Mouse (Mus musculus): ENCODE measurements around the gene Bcl7a.

Bcl7a gene

GRCm38 (mm10) chr5:123377120-123377955 lies 33.7 kb downstream of the Bcl7a start:
- peak; percentile 54 for DNase-seq (ENCODE audit: low spot score)

GRCm38 (mm10) chr5:123378712-123379111 lies 35.1 kb downstream of the Bcl7a start:
- DNase-seq (ENCODE audit: low spot score): no peak

- no peak for DNase-seq (ENCODE audit: low spot score)
These were observed 35.9 kb downstream of the Bcl7a start for GRCm38 (mm10) chr5:123379504-123379931.

GRCm38 (mm10) chr5:123381968-123382367 lies 38.3 kb downstream of the Bcl7a start:
- no peak for DNase-seq (ENCODE audit: low spot score)

GRCm38 (mm10) chr5:123382686-123383085 lies 39.1 kb downstream of the Bcl7a start:
- DNase-seq (ENCODE audit: low spot score): no peak

- DNase-seq (ENCODE audit: low spot score): no peak
These were observed 44.8 kb downstream of the Bcl7a start for GRCm38 (mm10) chr5:123388452-123388851.

- no peak for DNase-seq (ENCODE audit: low spot score)
These were observed 47.2 kb downstream of the Bcl7a start for GRCm38 (mm10) chr5:123390536-123391441.

GRCm38 (mm10) chr5:123391442-123391809 lies 47.8 kb downstream of the Bcl7a start:
- DNase-seq (ENCODE audit: low spot score): no peak

- DNase-seq (ENCODE audit: low spot score): no peak
These were observed 50.2 kb downstream of the Bcl7a start for GRCm38 (mm10) chr5:123393786-123394302.

- peak; percentile 94 for DNase-seq (ENCODE audit: low spot score)
These were observed 50.8 kb downstream of the Bcl7a start, which contains the start of gene Mlxip for GRCm38 (mm10) chr5:123394303-123394956. Gene Mlxip (plus strand): TSS chr5:123394798.

- no peak for DNase-seq (ENCODE audit: low spot score)
These were observed 51.6 kb downstream of the Bcl7a start for GRCm38 (mm10) chr5:123394957-123395881.

- DNase-seq (ENCODE audit: low spot score): no peak
These were observed 53.3 kb downstream of the Bcl7a start for GRCm38 (mm10) chr5:123396901-123397464.

GRCm38 (mm10) chr5:123397786-123398185 lies 54.2 kb downstream of the Bcl7a start:
- no peak for DNase-seq (ENCODE audit: low spot score)

- DNase-seq (ENCODE audit: low spot score): no peak
These were observed 55.3 kb downstream of the Bcl7a start for GRCm38 (mm10) chr5:123398856-123399498.

- no peak for DNase-seq (ENCODE audit: low spot score)
These were observed 60.8 kb downstream of the Bcl7a start for GRCm38 (mm10) chr5:123404480-123404879.

- no peak for DNase-seq (ENCODE audit: low spot score)
These were observed 63.3 kb downstream of the Bcl7a start for GRCm38 (mm10) chr5:123406952-123407351.

- no peak for DNase-seq (ENCODE audit: low spot score)
These were observed 64.5 kb downstream of the Bcl7a start for GRCm38 (mm10) chr5:123408176-123408575.

- no peak for DNase-seq (ENCODE audit: low spot score)
These were observed 68.6 kb downstream of the Bcl7a start for GRCm38 (mm10) chr5:123412193-123412592.

GRCm38 (mm10) chr5:123413866-123414363 lies 70.3 kb downstream of the Bcl7a start:
- DNase-seq (ENCODE audit: low spot score): no peak

GRCm38 (mm10) chr5:123416149-123416548 lies 72.5 kb downstream of the Bcl7a start:
- DNase-seq (ENCODE audit: low spot score): no peak
